Mouse (Mus musculus) hindbrain, embryonic 14.5 days (tissue): ENCODE measurements at regions not wholly inside any gene's neighbourhood (a gene's known extent, or its start where the extent isn't known, plus 50 kb on each side); places are given as distances from the start of the nearest gene placed in this dataset.

ENCODE experiments used
- ATAC-seq: fragments of 200-750 bp; cut with Nextera tagmentation; 2 replicates; pipeline ENCODE4 v1.8.0; 2017; ENCODE audit warnings: moderate number of reproducible peaks, mild to moderate bottlenecking, moderate TSS enrichment, moderate library complexity; ENCODE audit not compliant: low FRiP score
- DNase-seq: peaks from one replicate; pipeline ENCODE4 v3.0.0-alpha.2; 2015; ENCODE audit warnings: low spot score
- H3K27ac ChIP-seq: fragments of 300-500 bp; sonication (generic); 2 replicates; pipeline ENCODE4 v1.5.1; 2014; ENCODE audit warnings: mild to moderate bottlenecking, moderate library complexity
- H3K27me3 ChIP-seq: fragments of 300-500 bp; sonication (generic); 2 replicates; pipeline ENCODE4 v1.6.1; 2014; ENCODE audit warnings: mild to moderate bottlenecking, low read length, mixed read lengths; ENCODE audit not compliant: control insufficient read depth, insufficient read depth
- H3K36me3 ChIP-seq: fragments of 300-500 bp; sonication (generic); replicated peaks from 2 replicates; pipeline ENCODE4 v1.6.1; 2014; ENCODE audit not compliant: control insufficient read depth, insufficient read depth
- H3K4me1 ChIP-seq: fragments of 300-500 bp; sonication (generic); replicated peaks from 2 replicates; pipeline ENCODE4 v1.6.1; 2014; ENCODE audit warnings: antibody characterized with exemption, low read length, mixed read lengths; ENCODE audit not compliant: control insufficient read depth, insufficient read depth
- H3K4me2 ChIP-seq: fragments of 300-500 bp; sonication (generic); replicated peaks from 2 replicates; pipeline ENCODE4 v1.6.1; 2014; ENCODE audit warnings: mild to moderate bottlenecking, moderate library complexity
- H3K4me3 ChIP-seq: fragments of 300-500 bp; sonication (generic); replicated peaks from 2 replicates; pipeline ENCODE4 v1.5.1; 2014; ENCODE audit warnings: mild to moderate bottlenecking, low read length
- H3K9ac ChIP-seq: fragments of 300-500 bp; sonication (generic); 2 replicates; pipeline ENCODE4 v1.6.1; 2014
- H3K9me3 ChIP-seq: fragments of 300-500 bp; sonication (generic); 2 replicates; pipeline ENCODE4 v1.6.1; 2016; ENCODE audit warnings: low read length; ENCODE audit not compliant: control insufficient read depth
- WGBS: fragments of 180-500 bp; shearing (Covaris S2); extraction: QIAGEN DNeasy Blood & Tissue Kit; methylation state at CpG from one replicate; pipeline ENCODE4 v1.1.7; 2014; 5-methylcytosine and 5-hydroxymethylcytosine counted together

DNA sequence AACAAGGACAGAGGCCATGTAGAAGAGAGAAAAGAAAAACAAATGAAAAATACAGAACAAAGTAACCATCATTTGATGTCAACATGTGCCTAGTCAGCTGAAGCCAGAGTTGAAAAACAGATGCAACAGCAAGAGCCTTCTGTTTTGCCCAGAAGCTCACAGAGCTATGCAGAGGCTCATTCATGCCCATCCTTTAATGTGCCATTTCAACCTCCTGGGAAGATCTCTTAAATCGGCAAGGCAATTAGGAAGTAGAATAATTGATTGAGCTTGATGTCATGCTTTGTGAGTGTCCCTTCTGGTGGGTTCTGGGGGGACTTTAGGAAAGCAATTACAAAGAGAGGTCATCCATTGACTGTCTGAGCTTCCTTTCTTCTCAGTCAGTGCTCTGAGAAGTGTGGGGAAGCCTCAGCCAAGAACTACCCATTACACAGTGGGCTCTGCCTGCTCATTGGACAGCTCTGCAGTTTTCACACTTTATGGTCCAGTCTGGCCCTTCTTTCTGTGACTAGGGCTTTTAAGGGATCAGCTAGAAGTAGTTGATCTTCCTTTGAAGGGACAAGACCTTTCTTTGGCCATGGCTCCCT is 240.2 kb downstream of the Kcne4 start:
- H3K4me3 ChIP-seq, result no peak overlapping the region
- H3K4me2 ChIP-seq, result no peak overlapping the region
- DNase-seq, result peak; percentile 24
- H3K27ac ChIP-seq, result no peak overlapping the region
- peak; percentile 76; the same call in 1 of the 2 replicates for ATAC-seq
- no peak overlapping the region for H3K9ac ChIP-seq
- H3K4me1 ChIP-seq, result no peaks in the 10 kb centered on the region
- WGBS, result 19% methylated on average over 1 of the region's 1 CpGs
- H3K36me3 ChIP-seq, result no peaks in the 10 kb centered on the region
- H3K27me3 ChIP-seq, result no peaks in the 10 kb centered on the region
- no peaks in the 10 kb centered on the region for H3K9me3 ChIP-seq

DNA sequence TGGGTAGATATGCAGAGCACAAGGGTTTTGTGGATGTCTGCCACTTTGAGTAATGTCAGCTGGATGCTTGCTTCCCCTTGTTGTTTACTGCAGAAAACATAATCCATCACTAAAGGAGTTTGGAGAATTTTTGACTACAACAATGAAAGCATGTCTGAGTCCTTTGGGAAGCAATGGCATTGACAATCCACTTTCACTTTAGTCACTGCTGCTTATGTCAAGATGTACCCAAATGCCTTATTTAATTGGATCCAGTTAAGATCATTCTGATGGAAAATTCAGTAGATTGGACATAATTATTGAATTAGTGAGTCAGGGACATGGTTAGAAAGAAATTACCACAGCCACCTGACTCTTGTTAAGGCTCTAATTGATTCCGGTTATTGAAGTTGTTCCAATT is 263.7 kb downstream of the Kcne4 start:
- ATAC-seq (no peak), DNase-seq (no peak)
- no peaks in the 10 kb centered on the region for H3K36me3 ChIP-seq
- no peak overlapping the region for H3K4me2 ChIP-seq
- H3K4me3 ChIP-seq, result no peak overlapping the region
- no peaks in the 10 kb centered on the region for H3K9me3 ChIP-seq
- no peak overlapping the region for H3K9ac ChIP-seq
- H3K27ac ChIP-seq, result no peak overlapping the region
- no peaks in the 10 kb centered on the region for H3K27me3 ChIP-seq
- WGBS, result 81% methylated on average over 1 of the region's 1 CpGs
- H3K4me1 ChIP-seq, result no peaks in the 10 kb centered on the region
